Mouse (Mus musculus): ENCODE data around the gene 4930544D05Rik.

The 4930544D05Rik gene

GRCm38 (mm10) chr11:70591733-70592132 lies 23.9 kb upstream of the 4930544D05Rik start:
- TF ChIP-seq GATA4 (IDR thresholded peaks at IDR 0.05; ENCODE audit: insufficient replicate concordance, low read length), result no peak

GRCm38 (mm10) chr11:70594253-70594989 lies 21.2 kb upstream of the 4930544D05Rik start:
- TF ChIP-seq GATA4 (IDR thresholded peaks at IDR 0.05; ENCODE audit: insufficient replicate concordance, low read length), result peak; percentile 9; the same call in 1 of the 2 replicates

- TF ChIP-seq GATA4 (IDR thresholded peaks at IDR 0.05; ENCODE audit: insufficient replicate concordance, low read length), result no peak; the same call in 1 of the 2 replicates
Observed at GRCm38 (mm10) chr11:70595638-70596037, 20.0 kb upstream of the 4930544D05Rik start.

GRCm38 (mm10) chr11:70596094-70596493 lies 19.6 kb upstream of the 4930544D05Rik start:
- no peak for TF ChIP-seq GATA4 (IDR thresholded peaks at IDR 0.05; ENCODE audit: insufficient replicate concordance, low read length)

- no peak for TF ChIP-seq GATA4 (IDR thresholded peaks at IDR 0.05; ENCODE audit: insufficient replicate concordance, low read length)
Observed at GRCm38 (mm10) chr11:70597301-70597700, 18.3 kb upstream of the 4930544D05Rik start.

GRCm38 (mm10) chr11:70598451-70598953 lies 17.1 kb upstream of the 4930544D05Rik start:
- no peak for TF ChIP-seq GATA4 (IDR thresholded peaks at IDR 0.05; ENCODE audit: insufficient replicate concordance, low read length)

- no peak for TF ChIP-seq GATA4 (IDR thresholded peaks at IDR 0.05; ENCODE audit: insufficient replicate concordance, low read length)
Observed at GRCm38 (mm10) chr11:70605024-70605566, 10.6 kb upstream of the 4930544D05Rik start.

- TF ChIP-seq GATA4 (IDR thresholded peaks at IDR 0.05; ENCODE audit: insufficient replicate concordance, low read length), result no peak
Observed at GRCm38 (mm10) chr11:70606717-70607116, 8.9 kb upstream of the 4930544D05Rik start.

GRCm38 (mm10) chr11:70607611-70608010 lies 8.0 kb upstream of the 4930544D05Rik start:
- no peak for TF ChIP-seq GATA4 (IDR thresholded peaks at IDR 0.05; ENCODE audit: insufficient replicate concordance, low read length)

- no peak for TF ChIP-seq GATA4 (IDR thresholded peaks at IDR 0.05; ENCODE audit: insufficient replicate concordance, low read length)
Observed at GRCm38 (mm10) chr11:70608381-70609066, 7.1 kb upstream of the 4930544D05Rik start.

- TF ChIP-seq GATA4 (IDR thresholded peaks at IDR 0.05; ENCODE audit: insufficient replicate concordance, low read length), result no peak
Observed at GRCm38 (mm10) chr11:70610752-70611151, 4.9 kb upstream of the 4930544D05Rik start.

- TF ChIP-seq GATA4 (IDR thresholded peaks at IDR 0.05; ENCODE audit: insufficient replicate concordance, low read length), result no peak
Observed at GRCm38 (mm10) chr11:70612505-70612904, 3.1 kb upstream of the 4930544D05Rik start.

- no peak for TF ChIP-seq GATA4 (IDR thresholded peaks at IDR 0.05; ENCODE audit: insufficient replicate concordance, low read length)
Observed at GRCm38 (mm10) chr11:70615074-70615473, 574 bp upstream of the 4930544D05Rik start.

- TF ChIP-seq GATA4 (IDR thresholded peaks at IDR 0.05; ENCODE audit: insufficient replicate concordance, low read length), result no peak
Observed at GRCm38 (mm10) chr11:70619101-70619500, 3.5 kb downstream of the 4930544D05Rik start, which contains the start of gene Chrne. Chrne (minus strand) TSS chr11:70619216.

- TF ChIP-seq GATA4 (IDR thresholded peaks at IDR 0.05; ENCODE audit: insufficient replicate concordance, low read length), result no peak
Observed at GRCm38 (mm10) chr11:70621972-70622814, 6.5 kb downstream of the 4930544D05Rik start.
